Mouse (Mus musculus): Measurements from ENCODE around the gene Ccp110. TPM values are rescaled to one million over a fixed set of nuclear protein-coding genes. Genes with fewer than 3 reads are reported as not detected.

Gene Ccp110
- polyA plus RNA-seq, 1 experiment from 2014 or later, result 33.0 TPM

GRCm38 (mm10) chr7:118705101-118705961, 7.0 kb upstream of the Ccp110 start, which contains the start of gene Gde1:
Gde1 (minus strand) TSS chr7:118705778.
- Histone ChIP-seq H3K27me3 (ENCODE audit: low read depth, poor library complexity, severe bottlenecking) (peaks cover 4% of the 10 kb centered on the region; the same call in 1 of the 2 replicates), H3K27ac (replicated peaks) (peak within 1 kb of the TSS; percentile 94), H3K4me1 (peaks cover 33% of the 10 kb centered on the region), H3K4me3 (peak within 1 kb of the TSS; percentile 90), H3K36me3 (peaks cover 22% of the 10 kb centered on the region), H3K9me3 (replicated peaks) (no peaks in the 10 kb centered on the region)
- under 1% methylated on average over 66 of the region's 66 CpGs for WGBS
- DNase-seq (ENCODE audit: low spot score), result peak; percentile 95

GRCm38 (mm10) chr7:118706051-118706450, 6.3 kb upstream of the Ccp110 start:
- no peaks in the 10 kb centered on the region for H3K9me3 ChIP-seq (replicated peaks)
- WGBS, result 37% methylated on average over 6 of the region's 6 CpGs
- H3K27me3 ChIP-seq (ENCODE audit: low read depth, poor library complexity, severe bottlenecking), result peaks cover 4% of the 10 kb centered on the region; the same call in 1 of the 2 replicates
- peak overlapping the region; percentile 90 for H3K4me3 ChIP-seq
- peaks cover 20% of the 10 kb centered on the region for H3K36me3 ChIP-seq
- no peak for DNase-seq (ENCODE audit: low spot score)
- peaks cover 33% of the 10 kb centered on the region for H3K4me1 ChIP-seq
- peak overlapping the region; percentile 94 for H3K27ac ChIP-seq (replicated peaks)

GRCm38 (mm10) chr7:118706488-118706887, 5.9 kb upstream of the Ccp110 start:
- 89% methylated on average over 5 of the region's 5 CpGs for WGBS
- Histone ChIP-seq H3K4me3 (no peak overlapping the region), H3K27me3 (ENCODE audit: low read depth, poor library complexity, severe bottlenecking) (peaks cover 4% of the 10 kb centered on the region; the same call in 1 of the 2 replicates), H3K36me3 (peaks cover 17% of the 10 kb centered on the region), H3K9me3 (replicated peaks) (no peaks in the 10 kb centered on the region), H3K4me1 (peaks cover 33% of the 10 kb centered on the region), H3K27ac (replicated peaks) (0 out of 2 replicates have a peak overlapping the region, but pooled peaks have one; percentile 94)
- no peak for DNase-seq (ENCODE audit: low spot score)

- Histone ChIP-seq H3K9me3 (replicated peaks) (no peaks in the 10 kb centered on the region), H3K4me1 (peaks cover 33% of the 10 kb centered on the region), H3K36me3 (peaks cover 11% of the 10 kb centered on the region), H3K27ac (replicated peaks) (no peak overlapping the region), H3K4me3 (no peak overlapping the region), H3K27me3 (ENCODE audit: low read depth, poor library complexity, severe bottlenecking) (peaks cover 4% of the 10 kb centered on the region; the same call in 1 of the 2 replicates)
- DNase-seq (ENCODE audit: low spot score), result no peak
- 78% methylated on average over 2 of the region's 2 CpGs for WGBS
These were observed 5.1 kb upstream of the Ccp110 start for GRCm38 (mm10) chr7:118707216-118707615.

- Histone ChIP-seq H3K4me1 (peaks cover 37% of the 10 kb centered on the region), H3K4me3 (no peak overlapping the region), H3K27me3 (ENCODE audit: low read depth, poor library complexity, severe bottlenecking) (peaks cover 4% of the 10 kb centered on the region; the same call in 1 of the 2 replicates), H3K27ac (replicated peaks) (no peak overlapping the region), H3K9me3 (replicated peaks) (no peaks in the 10 kb centered on the region), H3K36me3 (peaks cover 5% of the 10 kb centered on the region)
- 90% methylated on average over 4 of the region's 4 CpGs for WGBS
- no peak for DNase-seq (ENCODE audit: low spot score)
These were observed 4.3 kb upstream of the Ccp110 start for GRCm38 (mm10) chr7:118708002-118708401.

GRCm38 (mm10) chr7:118710776-118711175, 1.6 kb upstream of the Ccp110 start:
- H3K4me1 ChIP-seq, result peaks cover 21% of the 10 kb centered on the region
- no peak overlapping the region for H3K4me3 ChIP-seq
- H3K27ac ChIP-seq (replicated peaks), result no peak overlapping the region
- no peaks in the 10 kb centered on the region for H3K9me3 ChIP-seq (replicated peaks)
- peaks cover 15% of the 10 kb centered on the region for H3K36me3 ChIP-seq
- DNase-seq (ENCODE audit: low spot score), result no peak
- H3K27me3 ChIP-seq (ENCODE audit: low read depth, poor library complexity, severe bottlenecking), result peaks cover 4% of the 10 kb centered on the region; the same call in 1 of the 2 replicates
- WGBS, result 76% methylated on average over 5 of the region's 5 CpGs

GRCm38 (mm10) chr7:118714873-118715272, 2.5 kb downstream of the Ccp110 start:
- Histone ChIP-seq H3K36me3 (peaks cover 52% of the 10 kb centered on the region), H3K4me3 (no peak overlapping the region), H3K27ac (replicated peaks) (no peak overlapping the region), H3K27me3 (ENCODE audit: low read depth, poor library complexity, severe bottlenecking) (no peaks in the 10 kb centered on the region), H3K9me3 (replicated peaks) (no peaks in the 10 kb centered on the region), H3K4me1 (peaks cover 14% of the 10 kb centered on the region)
- 82% methylated on average over 1 of the region's 1 CpGs for WGBS
- DNase-seq (ENCODE audit: low spot score), result no peak

GRCm38 (mm10) chr7:118718066-118718465, 5.7 kb downstream of the Ccp110 start:
- H3K4me3 ChIP-seq, result no peak overlapping the region
- H3K36me3 ChIP-seq, result peaks cover 84% of the 10 kb centered on the region
- WGBS, result 93% methylated on average over 4 of the region's 4 CpGs
- H3K27ac ChIP-seq (replicated peaks), result no peak overlapping the region
- H3K9me3 ChIP-seq (replicated peaks), result no peaks in the 10 kb centered on the region
- H3K4me1 ChIP-seq, result peaks cover 10% of the 10 kb centered on the region
- no peaks in the 10 kb centered on the region for H3K27me3 ChIP-seq (ENCODE audit: low read depth, poor library complexity, severe bottlenecking)
- DNase-seq (ENCODE audit: low spot score), result no peak

GRCm38 (mm10) chr7:118723927-118724326, 11.6 kb downstream of the Ccp110 start:
- H3K36me3 ChIP-seq, result peaks cover 97% of the 10 kb centered on the region
- DNase-seq (ENCODE audit: low spot score), result no peak

GRCm38 (mm10) chr7:118725459-118725858, 13.1 kb downstream of the Ccp110 start:
- H3K36me3 ChIP-seq, result peaks cover 97% of the 10 kb centered on the region
- H3K4me3 ChIP-seq, result no peak overlapping the region
- H3K27ac ChIP-seq (replicated peaks), result no peak overlapping the region
- H3K4me1 ChIP-seq, result no peaks in the 10 kb centered on the region
- 88% methylated on average over 2 of the region's 2 CpGs for WGBS
- H3K9me3 ChIP-seq (replicated peaks), result no peaks in the 10 kb centered on the region
- DNase-seq (ENCODE audit: low spot score), result no peak
- H3K27me3 ChIP-seq (ENCODE audit: low read depth, poor library complexity, severe bottlenecking), result no peaks in the 10 kb centered on the region

More at GRCm38 (mm10) chr7:118723927-118724326, 11.6 kb downstream of the Ccp110 start:
- 88% methylated on average over 9 of the region's 9 CpGs for WGBS
- no peak overlapping the region for H3K4me3 ChIP-seq
- H3K27me3 ChIP-seq (ENCODE audit: low read depth, poor library complexity, severe bottlenecking), result no peaks in the 10 kb centered on the region
- no peak overlapping the region for H3K27ac ChIP-seq (replicated peaks)
- H3K9me3 ChIP-seq (replicated peaks), result no peaks in the 10 kb centered on the region
- H3K4me1 ChIP-seq, result no peaks in the 10 kb centered on the region

GRCm38 (mm10) chr7:118728846-118729587, 16.7 kb downstream of the Ccp110 start:
- no peaks in the 10 kb centered on the region for H3K4me1 ChIP-seq
- no peaks in the 10 kb centered on the region for H3K27me3 ChIP-seq (ENCODE audit: low read depth, poor library complexity, severe bottlenecking)
- H3K4me3 ChIP-seq, result no peak overlapping the region
- 94% methylated on average over 13 of the region's 13 CpGs for WGBS
- no peak overlapping the region for H3K27ac ChIP-seq (replicated peaks)
- no peaks in the 10 kb centered on the region for H3K9me3 ChIP-seq (replicated peaks)
- DNase-seq (ENCODE audit: low spot score), result no peak
- H3K36me3 ChIP-seq, result peaks cover 98% of the 10 kb centered on the region

- no peaks in the 10 kb centered on the region for H3K27me3 ChIP-seq (ENCODE audit: low read depth, poor library complexity, severe bottlenecking)
- H3K36me3 ChIP-seq, result peaks cover 92% of the 10 kb centered on the region
- H3K4me1 ChIP-seq, result no peaks in the 10 kb centered on the region
- WGBS, result 97% methylated on average over 3 of the region's 3 CpGs
- H3K4me3 ChIP-seq, result no peak overlapping the region
- no peaks in the 10 kb centered on the region for H3K9me3 ChIP-seq (replicated peaks)
- H3K27ac ChIP-seq (replicated peaks), result no peak overlapping the region
- DNase-seq (ENCODE audit: low spot score), result no peak
These were observed 19.4 kb downstream of the Ccp110 start for GRCm38 (mm10) chr7:118731781-118732180.

Data from midbrain, embryonic 10.5 days (tissue).